Mouse (Mus musculus): ENCODE data around the gene Brpf3.
"Not testable (repeated sequence)": the region's sequence is repeated elsewhere in the genome, so short reads cannot be mapped to it uniquely, and the experiment has no call there.

Gene Brpf3

DNA sequence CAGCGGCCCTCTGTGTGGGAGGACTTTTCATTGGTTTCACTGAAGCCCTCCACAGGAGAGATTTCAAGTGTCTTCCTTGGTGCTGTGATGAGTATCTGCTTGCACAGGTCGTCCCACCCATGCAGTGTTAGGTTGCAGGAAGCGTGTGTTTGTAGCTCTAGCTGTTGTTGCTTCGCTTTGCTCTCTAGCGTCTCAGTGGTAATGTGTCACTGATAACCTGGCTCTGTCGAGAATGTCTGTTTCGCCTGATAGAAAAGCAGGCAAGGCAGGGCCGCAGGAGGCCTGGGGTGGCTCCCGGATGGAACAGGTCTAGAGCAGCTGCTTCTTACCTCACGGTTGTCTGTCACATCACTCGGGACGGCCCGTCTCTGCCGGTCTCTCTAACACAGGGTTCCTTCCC is 28.2 kb downstream of the Brpf3 start:
- no peak for DNase-seq

- no peak for DNase-seq
Observed at GRCm38 (mm10) chr17:28831065-28831464, 30.2 kb downstream of the Brpf3 start.

- no peak for DNase-seq
Observed at GRCm38 (mm10) chr17:28832040-28832439, 31.1 kb downstream of the Brpf3 start.

DNA sequence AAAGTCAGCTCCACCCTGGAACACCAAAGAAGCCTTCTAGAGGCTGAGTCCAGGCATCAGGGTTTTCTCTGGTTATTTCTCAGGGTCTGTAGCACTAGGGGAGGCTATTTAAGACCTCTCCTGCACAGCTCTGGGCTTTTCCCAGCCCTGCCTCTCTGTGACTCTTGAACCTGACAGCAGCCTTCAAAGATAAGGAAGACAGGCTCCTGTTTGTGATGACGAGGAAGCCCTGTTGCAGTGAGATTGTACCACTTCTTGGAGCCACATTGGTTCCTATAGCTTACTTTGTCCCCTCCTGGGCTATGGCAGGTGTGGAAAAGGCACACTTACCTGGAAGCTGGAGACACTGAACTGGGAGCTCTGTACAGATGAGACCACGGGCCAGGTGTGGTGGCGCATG is 32.0 kb downstream of the Brpf3 start:
- DNase-seq: no peak

- DNase-seq: no peak
Observed at GRCm38 (mm10) chr17:28834676-28835075, 33.8 kb downstream of the Brpf3 start.

DNA sequence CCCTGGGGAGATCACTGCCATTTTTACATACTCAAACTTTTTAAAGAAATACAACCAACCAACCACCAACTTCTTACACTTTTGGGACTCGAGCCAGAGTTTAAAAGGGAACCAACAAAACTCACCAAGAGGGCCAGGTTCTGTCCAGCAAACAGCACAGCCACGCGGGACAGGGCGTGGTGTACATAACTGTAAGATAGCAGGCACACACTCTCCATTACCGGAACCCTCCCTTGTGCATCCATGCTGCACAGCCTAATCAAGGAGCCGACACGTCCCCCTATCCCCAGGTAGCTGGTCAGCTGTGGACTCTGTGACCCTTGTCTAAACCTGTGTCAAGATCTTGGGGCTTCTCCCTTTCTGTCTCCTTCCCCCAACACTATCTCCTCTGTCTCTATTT is 37.0 kb downstream of the Brpf3 start:
- DNase-seq: no peak

- DNase-seq: not testable (repeated sequence)
Observed at GRCm38 (mm10) chr17:28841947-28842346, 41.1 kb downstream of the Brpf3 start.

- no peak for DNase-seq
Observed at GRCm38 (mm10) chr17:28843665-28844064, 42.8 kb downstream of the Brpf3 start.

- DNase-seq: no peak
Observed at GRCm38 (mm10) chr17:28846974-28847617, 46.2 kb downstream of the Brpf3 start.

GRCm38 (mm10) chr17:28850511-28850910 is 49.6 kb downstream of the Brpf3 start:
- no peak for DNase-seq

- no peak for DNase-seq
Observed at GRCm38 (mm10) chr17:28854377-28854776, 53.5 kb downstream of the Brpf3 start.

DNA sequence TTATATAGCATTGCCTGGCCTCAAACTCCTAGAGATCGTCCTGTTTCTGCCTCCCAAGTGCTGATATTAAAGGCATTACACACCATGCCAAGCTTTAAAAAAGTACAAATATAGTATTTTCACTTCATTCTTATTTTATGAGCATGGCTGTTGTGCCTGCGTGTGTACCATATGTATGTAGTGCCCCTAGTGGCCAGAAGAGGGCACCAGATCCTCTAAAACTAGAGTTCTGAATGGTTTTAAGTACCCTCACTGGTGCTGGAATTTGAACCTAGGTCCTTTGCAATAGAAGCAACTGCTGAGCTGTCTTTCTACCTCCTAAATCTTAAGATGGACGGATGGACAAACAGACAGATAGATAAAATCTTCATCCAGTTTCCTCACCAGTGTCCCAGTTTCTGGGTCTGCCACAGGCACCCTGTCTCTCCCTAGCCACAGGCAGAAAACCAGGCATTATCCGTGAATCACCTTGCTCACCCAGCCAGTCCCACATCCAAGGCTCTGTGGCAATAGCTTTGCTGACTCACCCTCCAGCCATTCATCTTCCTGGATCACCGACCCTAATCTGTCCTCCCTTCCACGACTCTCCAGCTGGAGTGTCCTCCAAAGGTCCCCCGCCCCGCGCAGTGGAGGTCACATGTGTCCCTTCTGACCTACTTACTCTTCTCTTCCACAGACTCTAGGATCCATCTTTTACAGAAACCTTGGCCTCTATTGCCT is 54.4 kb downstream of the Brpf3 start:
- no peak for DNase-seq

DNA sequence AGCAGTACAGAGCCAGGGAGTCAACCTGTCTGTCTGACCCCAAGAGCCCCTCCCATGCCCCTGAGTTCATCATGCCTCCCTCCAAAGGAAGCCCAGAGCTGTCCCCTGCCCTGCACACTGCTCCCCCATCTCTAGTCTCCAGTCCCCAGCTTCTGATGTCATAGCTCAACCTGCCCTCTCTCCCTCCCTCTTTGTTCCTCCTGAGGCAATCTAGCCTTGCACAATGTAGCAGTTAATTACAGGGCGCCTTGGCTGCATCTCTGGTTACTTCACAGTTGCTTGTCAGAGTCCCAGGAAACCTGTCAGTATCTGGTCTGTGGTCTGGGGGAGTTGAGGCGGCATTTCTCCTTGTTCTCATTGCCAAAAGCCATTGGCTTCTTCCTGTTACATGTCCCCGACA is 55.1 kb downstream of the Brpf3 start:
- DNase-seq: no peak

GRCm38 (mm10) chr17:28858205-28858604 is 57.3 kb downstream of the Brpf3 start, which contains the start of gene Pnpla1:
TSS of gene Pnpla1 (plus strand) at chr17:28858411.
- no peak for DNase-seq

GRCm38 (mm10) chr17:28863926-28864325 is 63.0 kb downstream of the Brpf3 start:
- no peak for DNase-seq

- DNase-seq: no peak
Observed at GRCm38 (mm10) chr17:28864464-28864863, 63.6 kb downstream of the Brpf3 start.

- DNase-seq: no peak
Observed at GRCm38 (mm10) chr17:28866921-28867320, 66.0 kb downstream of the Brpf3 start.

GRCm38 (mm10) chr17:28867381-28867780 is 66.5 kb downstream of the Brpf3 start:
- no peak for DNase-seq

DNA sequence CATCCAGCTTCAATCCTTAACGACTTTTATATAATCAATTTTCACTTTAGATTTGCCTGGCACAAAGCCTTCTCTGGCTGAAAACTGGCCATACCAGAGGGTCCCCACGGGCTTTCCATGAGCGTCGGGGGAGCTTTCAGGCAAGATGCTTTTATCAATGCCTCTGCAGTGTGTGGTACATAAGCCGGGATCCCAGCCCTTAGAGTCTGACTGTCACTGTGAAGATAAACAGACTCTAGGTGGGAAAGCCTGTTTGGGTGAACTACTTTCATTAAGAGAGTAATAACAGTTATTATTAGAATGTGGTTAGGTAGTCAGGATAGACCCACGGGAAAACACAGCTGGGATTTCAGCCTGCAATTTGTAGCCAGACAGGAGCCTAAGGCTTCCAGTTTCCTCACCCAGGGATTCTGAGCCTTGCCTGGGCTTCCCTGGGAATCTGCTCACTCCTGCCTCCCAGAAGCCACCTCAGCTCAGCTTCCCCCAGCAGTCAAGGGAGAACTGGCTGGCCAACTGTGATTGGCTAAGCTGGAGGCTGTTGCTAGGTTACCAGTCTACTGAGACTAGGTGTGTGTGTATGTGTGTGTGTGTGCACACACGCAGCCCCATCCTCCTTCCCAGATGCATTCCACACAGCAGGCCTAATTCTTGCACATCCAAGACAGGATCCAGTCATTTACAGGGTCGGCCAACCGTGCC is 68.7 kb downstream of the Brpf3 start:
- DNase-seq: no peak

DNA sequence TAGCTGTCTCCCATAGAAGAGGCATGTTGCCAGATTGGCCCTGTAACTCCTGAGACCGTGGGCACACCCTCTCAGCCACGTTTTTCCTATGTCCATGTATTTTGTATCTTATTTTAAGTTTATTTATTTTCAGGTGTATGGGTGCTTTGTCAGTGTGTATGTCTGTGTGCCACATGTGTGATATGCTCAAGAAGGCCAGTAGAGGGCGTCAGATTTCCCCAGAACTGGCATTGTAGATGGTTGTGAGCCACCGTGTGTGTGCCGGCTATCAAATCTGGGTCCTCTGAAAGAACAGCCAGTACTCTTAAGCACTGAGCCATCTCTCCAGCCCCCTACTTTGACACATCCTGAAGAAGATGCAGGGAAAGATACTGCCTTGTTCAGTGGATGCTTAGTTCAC is 69.5 kb downstream of the Brpf3 start:
- no peak for DNase-seq

- DNase-seq: no peak
Observed at GRCm38 (mm10) chr17:28871831-28872230, 70.9 kb downstream of the Brpf3 start.

DNA sequence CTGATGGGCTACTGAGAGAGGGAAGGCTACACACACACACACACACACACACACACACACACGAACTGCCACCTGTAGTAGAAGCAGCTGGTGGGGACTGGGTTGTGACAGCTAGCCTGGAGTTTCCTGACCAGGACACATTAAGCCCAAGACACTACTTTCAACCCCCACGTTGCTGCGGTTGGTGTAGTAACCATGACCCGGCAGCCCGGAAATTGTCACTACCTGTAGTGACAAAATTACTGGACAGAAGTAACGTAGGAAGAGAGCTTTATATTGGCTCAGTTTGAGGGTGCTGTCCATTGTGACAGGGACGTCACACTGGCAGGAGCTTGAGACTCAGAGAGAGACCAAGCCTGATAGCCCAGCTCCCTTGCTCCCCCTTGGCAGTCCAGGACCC is 71.4 kb downstream of the Brpf3 start:
- no peak for DNase-seq

- DNase-seq: no peak
Observed at GRCm38 (mm10) chr17:28874216-28874615, 73.3 kb downstream of the Brpf3 start.

DNA sequence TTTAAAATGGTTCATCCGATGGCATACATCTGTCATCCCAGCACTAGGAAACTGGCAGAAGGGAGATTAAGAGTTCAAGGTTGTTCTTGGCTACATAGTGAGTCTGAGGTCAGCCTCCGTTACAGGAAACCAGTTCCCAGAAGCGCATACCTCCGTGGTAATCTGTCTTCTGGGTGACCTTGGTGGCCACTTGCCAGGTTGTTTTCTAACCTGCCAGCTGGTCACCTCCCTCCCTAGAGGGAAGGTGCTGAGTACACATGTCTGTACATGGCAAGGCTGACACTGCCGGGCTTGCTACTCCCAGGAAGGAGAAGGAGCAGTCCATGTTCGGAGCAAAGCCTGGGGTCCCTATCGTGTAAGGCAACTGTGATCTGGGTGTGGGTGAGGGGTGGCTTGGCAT is 73.9 kb downstream of the Brpf3 start:
- DNase-seq: peak; percentile 72 to 77

Data from cerebellum, postnatal 10 days (tissue).